Mouse (Mus musculus) pancreas, adult 10 weeks (tissue): ENCODE results near the gene Dhx35. TPM values are rescaled to one million over a fixed set of nuclear protein-coding genes. Genes with fewer than 3 reads are reported as not detected.

Experiments
- polyA plus RNA-seq: library from polyadenylated mRNA; stranded (reverse); fragments of 350-450 nt; fragmentation: Illumina TruSeq; extraction: RNeasy Lipid Tissue Mini Kit (QIAGEN cat#74804); gene quantifications from one replicate; pipeline ENCODE4 v1.2.3, GENCODE M21; 2015; ENCODE audit warnings: low read depth, low replicate concordance; ENCODE audit not compliant: insufficient read depth

The Dhx35 gene
- 2.4 TPM for polyA plus RNA-seq

GRCm38 (mm10) chr2:158794494-158795004, at the start of gene Dhx35:
Dhx35 (plus strand) TSS chr2:158794807.

GRCm38 (mm10) chr2:158767742-158768339, 26.8 kb upstream of the Dhx35 start, which contains the start of gene Fam83d:
Fam83d (plus strand) TSS chr2:158768093.

Other genes starting within 250 kb of the Dhx35 start
- not detected for gene Slc32a1, start 184.0 kb upstream of the Dhx35 start, polyA plus RNA-seq
- 3.2 TPM for gene Actr5, start 169.9 kb upstream of the Dhx35 start, polyA plus RNA-seq
- 2.5 TPM for gene Ppp1r16b, start 129.4 kb upstream of the Dhx35 start, polyA plus RNA-seq
- gene Fam83d, start 26.7 kb upstream of the Dhx35 start, polyA plus RNA-seq, result not detected